Comparison of ENCODE assay signal across 14 mouse cellular contexts in genomic region chr9:59125886-59126285, GRCm38 (mm10).
"Had no signal": no experiment of that assay in that cellular context is flagged by ENCODE, and none has a peak within 500 bp of the region (broad histone marks: within the 10 kb centered on the region; RNA-seq: fewer than 3 reads in every experiment).

No protein-coding gene starts in this region.

- DNase-seq: kidney, adult 9 months; kidney, postnatal 36 days; layer of hippocampus, adult 9-11 months; layer of hippocampus, postnatal 36 days; left cerebral cortex, postnatal 4 days; lung, adult 18-20 months; right cerebral cortex, adult 18-20 months; right cerebral cortex, postnatal 25 days had no signal

- H3K9me3 ChIP-seq: limb, embryonic 13.5 days; midbrain, embryonic 12.5 days; neural tube, embryonic 13.5 days had no signal

- H3K4me3 ChIP-seq: limb, embryonic 13.5 days; midbrain, embryonic 12.5 days; neural tube, embryonic 13.5 days had no signal

- H3K4me1 ChIP-seq: limb, embryonic 13.5 days; midbrain, embryonic 12.5 days had no signal

- H3K4me2 ChIP-seq: limb, embryonic 13.5 days; midbrain, embryonic 12.5 days; neural tube, embryonic 13.5 days had no signal

- H3K36me3 ChIP-seq: limb, embryonic 13.5 days; midbrain, embryonic 12.5 days; neural tube, embryonic 13.5 days had no signal

- H3K9ac ChIP-seq: limb, embryonic 13.5 days; liver, embryonic 14.5 days; midbrain, embryonic 12.5 days; neural tube, embryonic 13.5 days had no signal

- H3K27ac ChIP-seq: kidney, postnatal 0 days; limb, embryonic 13.5 days; liver, embryonic 14.5 days; midbrain, embryonic 12.5 days; neural tube, embryonic 13.5 days; stomach, postnatal 0 days had no signal

- H3K27me3 ChIP-seq: limb, embryonic 13.5 days; midbrain, embryonic 12.5 days; neural tube, embryonic 13.5 days had no signal
